Mouse (Mus musculus): ENCODE data around the gene Nfyb. TPM values are rescaled to one million over a fixed set of nuclear protein-coding genes. Genes with fewer than 3 reads are reported as not detected.

Gene Nfyb
- total and polyA plus RNA-seq, 3 experiments, result 24.0 to 39.6 (median 26.6) TPM

- peaks cover 0 to 7% of the 10 kb centered on the region in 2 experiments; a peak in 1 of 4 replicates for H3K4me1 ChIP-seq (ENCODE audit: control insufficient read depth in 1 of 2, insufficient read depth in 2 of 2)
- no peak overlapping the region for H3K4me3 ChIP-seq (replicated peaks in 1 of 3; ENCODE audit: low read depth in 2 of 3, low read length in 2 of 3, poor library complexity in 1 of 3)
- no peaks in the 10 kb centered on the region for H3K27me3 ChIP-seq (replicated peaks)
- peaks cover 76 to 93% of the 10 kb centered on the region in 2 experiments for H3K36me3 ChIP-seq (replicated peaks in 1 of 2; ENCODE audit: control insufficient read depth in 1 of 2, insufficient read depth in 1 of 2, low read length in 1 of 2)
- no peak for TF ChIP-seq CHD2 (IDR thresholded peaks at IDR 0.05; ENCODE audit: low read length)
- no peak for TF ChIP-seq ETS1 (conservative IDR thresholded peaks at IDR 0.05; ENCODE audit: low read depth, low read length)
- TF ChIP-seq E2F4 (IDR thresholded peaks at IDR 0.05; ENCODE audit: insufficient replicate concordance, low read depth, low read length), result no peak
- no peak for TF ChIP-seq RCOR1 (conservative IDR thresholded peaks at IDR 0.05; ENCODE audit: low read depth, low read length)
- TF ChIP-seq NELFE (IDR thresholded peaks at IDR 0.05; ENCODE audit: low read depth, low read length), result no peak
- TF ChIP-seq ELF1 (IDR thresholded peaks at IDR 0.05; ENCODE audit: low read depth, low read length), result no peak
- TF ChIP-seq MYC (IDR thresholded peaks at IDR 0.05; ENCODE audit: low read depth, low read length), result no peak
- TF ChIP-seq BHLHE40 (IDR thresholded peaks at IDR 0.05; ENCODE audit: low read depth, low read length), result no peak
- no peak for TF ChIP-seq ZC3H11A (IDR thresholded peaks at IDR 0.05; ENCODE audit: low read depth, low read length)
- H3K9me3 ChIP-seq (replicated peaks; ENCODE audit: low read length), result no peaks in the 10 kb centered on the region
- dilution Hi-C loops (cut with MboI; ENCODE audit: extremely low pct_ligation_motif_present, extremely low pct_unique_long_range_greater_than_20kb, low sequenced_read_pairs), result no loop called here
- H3K4me2 ChIP-seq (ENCODE audit: insufficient read depth, low read depth, poor library complexity, severe bottlenecking), result no peak overlapping the region
- in situ Hi-C loops (cut with MboI; ENCODE audit: low pct_ligation_motif_present, low pct_unique_long_range_greater_than_20kb, low sequenced_read_pairs), result no loop called here
- DNase-seq (ENCODE audit: extremely low read depth), result no peak
- no peak overlapping the region for H3K9ac ChIP-seq (ENCODE audit: insufficient read depth, low read depth)
- peaks cover 18% of the 10 kb centered on the region for H3K79me2 ChIP-seq (replicated peaks; ENCODE audit: control insufficient read depth, extremely low read depth, insufficient read depth, poor library complexity, severe bottlenecking)
- H3K27ac ChIP-seq (ENCODE audit: insufficient read depth, low read depth), result no peak overlapping the region
These were observed 9.3 kb downstream of the Nfyb start for GRCm38 (mm10) chr10:82754642-82755041.

GRCm38 (mm10) chr10:82752921-82753320, 11.0 kb downstream of the Nfyb start:
- H3K4me2 ChIP-seq (ENCODE audit: insufficient read depth, low read depth, poor library complexity, severe bottlenecking), result no peak overlapping the region
- no peaks in the 10 kb centered on the region for H3K27me3 ChIP-seq (replicated peaks)
- dilution Hi-C loops (cut with MboI; ENCODE audit: extremely low pct_ligation_motif_present, extremely low pct_unique_long_range_greater_than_20kb, low sequenced_read_pairs) (no loop called here), in situ Hi-C loops (cut with MboI; ENCODE audit: low pct_ligation_motif_present, low pct_unique_long_range_greater_than_20kb, low sequenced_read_pairs) (no loop called here)
- no peak overlapping the region for H3K4me3 ChIP-seq (replicated peaks in 1 of 3; ENCODE audit: low read depth in 2 of 3, low read length in 2 of 3, poor library complexity in 1 of 3)
- H3K9me3 ChIP-seq (replicated peaks; ENCODE audit: low read length), result no peaks in the 10 kb centered on the region
- no peak overlapping the region for H3K9ac ChIP-seq (ENCODE audit: insufficient read depth, low read depth)
- no peak for TF ChIP-seq USF1 (IDR thresholded peaks at IDR 0.05; ENCODE audit: low read depth, low read length)
- TF ChIP-seq POLR2A (IDR thresholded peaks at IDR 0.05; ENCODE audit: low read depth, low read length), result no peak
- no peak for TF ChIP-seq NELFE (IDR thresholded peaks at IDR 0.05; ENCODE audit: low read depth, low read length)
- TF ChIP-seq NRF1 (IDR thresholded peaks at IDR 0.05; ENCODE audit: low read depth, low read length), result no peak
- no peak for TF ChIP-seq CHD1 (IDR thresholded peaks at IDR 0.05; ENCODE audit: low read depth, low read length)
- TF ChIP-seq MYC (IDR thresholded peaks at IDR 0.05; ENCODE audit: low read depth, low read length), result no peak
- no peak for TF ChIP-seq MXI1 (IDR thresholded peaks at IDR 0.05; ENCODE audit: low read depth, low read length)
- TF ChIP-seq UBTF (IDR thresholded peaks at IDR 0.05; ENCODE audit: low read depth, low read length), result no peak
- TF ChIP-seq MAFK (IDR thresholded peaks at IDR 0.05; ENCODE audit: insufficient replicate concordance, low read length), result no peak
- no peak for TF ChIP-seq GABPA (IDR thresholded peaks at IDR 0.05; ENCODE audit: insufficient replicate concordance, low read depth, low read length)
- no peak for TF ChIP-seq EP300 (IDR thresholded peaks at IDR 0.05; ENCODE audit: low read length)
- no peak for TF ChIP-seq ELF1 (IDR thresholded peaks at IDR 0.05; ENCODE audit: low read depth, low read length)
- DNase-seq (ENCODE audit: extremely low read depth), result no peak
- peaks cover 7% of the 10 kb centered on the region; the same call in 1 of the 2 replicates for H3K79me2 ChIP-seq (replicated peaks; ENCODE audit: control insufficient read depth, extremely low read depth, insufficient read depth, poor library complexity, severe bottlenecking)
- no peak overlapping the region for H3K27ac ChIP-seq (ENCODE audit: insufficient read depth, low read depth)
- H3K4me1 ChIP-seq (ENCODE audit: control insufficient read depth in 1 of 2, insufficient read depth in 2 of 2), result no peaks in the 10 kb centered on the region
- H3K36me3 ChIP-seq (replicated peaks in 1 of 2; ENCODE audit: control insufficient read depth in 1 of 2, insufficient read depth in 1 of 2, low read length in 1 of 2), result peaks cover 73 to 93% of the 10 kb centered on the region in 2 experiments

Data from CH12.LX (cell line).